ENCODE assay signal across 14 mouse cellular contexts in the genomic region with DNA sequence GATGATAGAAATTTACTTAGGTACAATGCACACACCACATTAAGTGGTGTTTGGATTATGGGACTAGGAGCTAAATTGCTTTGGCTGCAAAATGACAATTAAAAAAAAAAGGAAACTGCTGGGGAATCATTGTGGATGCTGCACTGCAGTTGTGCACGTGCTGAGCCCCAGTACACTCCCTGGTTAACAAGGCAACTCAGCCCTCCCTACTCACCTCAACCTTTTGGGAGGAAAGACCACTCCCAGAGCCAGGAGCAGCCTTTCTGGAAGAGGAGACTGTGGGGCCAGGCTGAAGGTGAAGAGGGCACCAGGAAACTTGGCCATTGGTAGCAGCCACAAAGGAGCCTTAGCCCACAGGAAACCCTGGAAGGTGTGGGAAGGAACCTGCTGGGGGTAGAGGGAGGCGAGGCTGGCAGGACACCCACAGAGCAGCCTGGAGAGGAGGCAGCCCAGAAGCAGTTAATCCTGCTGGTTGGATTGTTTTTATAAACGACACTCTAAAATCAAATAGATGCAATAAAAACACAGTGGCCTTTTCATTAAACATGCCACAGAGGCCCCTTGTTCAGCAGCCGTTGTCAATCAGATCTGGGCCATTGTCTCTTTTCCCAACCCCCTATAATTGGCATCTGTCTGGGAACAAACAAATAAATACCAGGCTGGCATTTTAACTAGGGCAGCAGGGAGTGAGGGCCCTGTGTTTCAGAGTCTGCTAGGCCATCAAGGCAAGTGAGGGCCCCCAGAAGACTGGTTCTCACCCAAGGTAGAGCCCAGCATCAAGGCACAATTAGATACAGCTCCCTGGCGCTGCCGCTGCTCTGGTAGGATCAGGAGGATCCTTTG.
DNase-seq lines count a peak whose midpoint lies in the region; ATAC-seq and TF ChIP-seq lines count a peak whose summit lies in the region.
"Had no signal": no experiment of that assay in that cellular context is flagged by ENCODE, and none has a peak within 500 bp of the region (broad histone marks: within the 10 kb centered on the region; RNA-seq: fewer than 3 reads in every experiment).

No protein-coding gene starts in this region.

- H3K9ac ChIP-seq in kidney, embryonic 15.5 days = no peak overlapping the region
- H3K9ac ChIP-seq in forebrain, embryonic 12.5 days = no peak overlapping the region
- no peak overlapping the region for H3K9ac ChIP-seq in neural tube, embryonic 15.5 days (replicated peaks)
- H3K9ac ChIP-seq: heart, embryonic 12.5 days; limb, embryonic 15.5 days; stomach, embryonic 15.5 days had no signal

- no peak overlapping the region for H3K4me2 ChIP-seq in kidney, embryonic 15.5 days
- H3K4me2 ChIP-seq in forebrain, embryonic 12.5 days = no peak overlapping the region; the same call in 1 of the 2 replicates
- H3K4me2 ChIP-seq in neural tube, embryonic 15.5 days = no peak overlapping the region
- H3K4me2 ChIP-seq: heart, embryonic 12.5 days; limb, embryonic 15.5 days; stomach, embryonic 15.5 days had no signal

- H3K4me3 ChIP-seq in kidney, embryonic 15.5 days (replicated peaks) = no peak overlapping the region
- no peak overlapping the region for H3K4me3 ChIP-seq in forebrain, embryonic 12.5 days (replicated peaks)
- no peak overlapping the region for H3K4me3 ChIP-seq in limb, embryonic 10.5 days
- H3K4me3 ChIP-seq in neural tube, embryonic 15.5 days (replicated peaks) = no peak overlapping the region
- no peak overlapping the region for H3K4me3 ChIP-seq in lung, adult 2 months (replicated peaks; ENCODE audit: extremely low read depth, low read depth, low read length)
- H3K4me3 ChIP-seq: erythroblast, embryonic 14.5 days; heart, embryonic 12.5 days; limb, embryonic 15.5 days; stomach, embryonic 15.5 days had no signal

- no peak for TF ChIP-seq POLR2A in lung, adult 2 months (IDR thresholded peaks at IDR 0.05; ENCODE audit: borderline replicate concordance, extremely low read depth, low read depth, low read length)

- H3K36me3 ChIP-seq in kidney, embryonic 15.5 days = no peaks in the 10 kb centered on the region
- no peaks in the 10 kb centered on the region for H3K36me3 ChIP-seq in forebrain, embryonic 12.5 days (replicated peaks)
- no peaks in the 10 kb centered on the region for H3K36me3 ChIP-seq in limb, embryonic 10.5 days
- no peaks in the 10 kb centered on the region for H3K36me3 ChIP-seq in neural tube, embryonic 15.5 days
- H3K36me3 ChIP-seq: heart, embryonic 12.5 days; limb, embryonic 15.5 days; stomach, embryonic 15.5 days had no signal

- ATAC-seq in kidney, embryonic 15.5 days (replicated peaks; ENCODE audit: low FRiP score) = peak; percentile 61; the same call in 1 of the 2 replicates
- peak; percentile 83 for ATAC-seq in forebrain, embryonic 12.5 days (ENCODE audit: low FRiP score)
- peak; percentile 40 for ATAC-seq in neural tube, embryonic 15.5 days (ENCODE audit: low FRiP score)

- 21% methylated on average over 6 of the region's 6 CpGs for WGBS in kidney, embryonic 15.5 days
- WGBS in forebrain, embryonic 12.5 days = 3% methylated on average over 6 of the region's 6 CpGs
- 31% methylated on average over 6 of the region's 6 CpGs for WGBS in limb, embryonic 10.5 days
- 8% methylated on average over 6 of the region's 6 CpGs for WGBS in neural tube, embryonic 15.5 days
- 53% methylated on average over 6 of the region's 6 CpGs for WGBS in lung, adult 2 months

- H3K27ac ChIP-seq in kidney, embryonic 15.5 days = peak overlapping the region; percentile 43
- H3K27ac ChIP-seq in forebrain, embryonic 12.5 days = peak overlapping the region; percentile 86
- H3K27ac ChIP-seq in limb, embryonic 10.5 days = peak overlapping the region; percentile 67
- H3K27ac ChIP-seq in neural tube, embryonic 15.5 days (replicated peaks) = peak overlapping the region; percentile 64
- H3K27ac ChIP-seq: limb, embryonic 15.5 days; stomach, embryonic 15.5 days had no signal

- no peaks in the 10 kb centered on the region for H3K9me3 ChIP-seq in kidney, embryonic 15.5 days (replicated peaks)
- no peaks in the 10 kb centered on the region for H3K9me3 ChIP-seq in forebrain, embryonic 12.5 days
- H3K9me3 ChIP-seq in limb, embryonic 10.5 days (replicated peaks) = no peaks in the 10 kb centered on the region
- H3K9me3 ChIP-seq in neural tube, embryonic 15.5 days (replicated peaks) = no peaks in the 10 kb centered on the region
- H3K9me3 ChIP-seq: heart, embryonic 12.5 days; limb, embryonic 15.5 days; stomach, embryonic 15.5 days had no signal

- H3K4me1 ChIP-seq in kidney, embryonic 15.5 days = peaks cover 14% of the 10 kb centered on the region
- H3K4me1 ChIP-seq in forebrain, embryonic 12.5 days = peaks cover 29% of the 10 kb centered on the region
- H3K4me1 ChIP-seq in limb, embryonic 10.5 days = peaks cover 15% of the 10 kb centered on the region
- H3K4me1 ChIP-seq in neural tube, embryonic 15.5 days = peaks cover 13% of the 10 kb centered on the region
- H3K4me1 ChIP-seq in lung, adult 2 months (ENCODE audit: control insufficient read depth, insufficient read depth, low read length) = no peaks in the 10 kb centered on the region
- H3K4me1 ChIP-seq: heart, embryonic 12.5 days; stomach, embryonic 15.5 days had no signal

- no peak for DNase-seq in kidney, adult 8-10 months
- DNase-seq in limb, embryonic 10.5 days (ENCODE audit: low spot score) = no peak
- DNase-seq in lung, adult 2 months = no peak
- DNase-seq in urinary bladder, postnatal 25 days (ENCODE audit: low spot score) = no peak
- no peak for DNase-seq in adrenal gland, postnatal 14 days
- DNase-seq: right cerebral cortex, adult 18-20 months had no signal

- TF ChIP-seq CTCF in lung, adult 2 months (IDR thresholded peaks at IDR 0.05; ENCODE audit: insufficient read depth, low read length) = no peak

- H3K27me3 ChIP-seq in kidney, embryonic 15.5 days = no peaks in the 10 kb centered on the region
- no peaks in the 10 kb centered on the region for H3K27me3 ChIP-seq in forebrain, embryonic 12.5 days
- no peaks in the 10 kb centered on the region for H3K27me3 ChIP-seq in limb, embryonic 10.5 days (ENCODE audit: low read depth, poor library complexity, severe bottlenecking)
- no peaks in the 10 kb centered on the region for H3K27me3 ChIP-seq in neural tube, embryonic 15.5 days (replicated peaks)
- H3K27me3 ChIP-seq: CH12.LX; heart, embryonic 12.5 days; limb, embryonic 15.5 days; stomach, embryonic 15.5 days had no signal
